9 mouse cellular contexts compared by ENCODE assay signal in the genomic region with DNA sequence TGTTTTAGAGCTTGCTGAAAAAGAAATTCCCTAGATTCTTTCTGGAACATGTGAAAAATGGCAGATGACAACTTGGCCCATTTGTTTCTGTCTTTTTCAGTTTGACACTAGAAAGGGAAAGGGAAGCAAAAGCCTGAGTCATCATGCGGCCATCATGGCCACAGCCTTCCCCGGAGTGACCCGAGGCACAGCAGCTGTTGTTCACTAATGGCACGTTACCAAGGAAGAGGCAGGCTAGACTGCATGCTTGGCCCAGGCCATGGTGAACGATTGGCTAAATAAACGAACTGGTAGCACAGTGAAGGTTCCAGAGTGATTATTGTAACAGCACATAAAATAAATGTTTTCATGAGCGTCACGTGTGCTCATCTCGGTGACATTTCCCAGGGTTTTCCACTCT.
DNase-seq lines count a peak whose midpoint lies in the region; ATAC-seq lines count a peak whose summit lies in the region.
"Had no signal": no experiment of that assay in that cellular context is flagged by ENCODE, and none has a peak within 500 bp of the region (broad histone marks: within the 10 kb centered on the region; RNA-seq: fewer than 3 reads in every experiment).

No protein-coding gene starts in this region.

- H3K9me3 ChIP-seq in kidney, embryonic 14.5 days (ENCODE audit: control insufficient read depth, low read length), result no peaks in the 10 kb centered on the region
- H3K9me3 ChIP-seq in hindbrain, embryonic 10.5 days, result no peaks in the 10 kb centered on the region

- H3K4me2 ChIP-seq in kidney, embryonic 14.5 days (replicated peaks; ENCODE audit: low read depth, low read length), result no peak overlapping the region

- H3K4me1 ChIP-seq in kidney, embryonic 14.5 days (ENCODE audit: control insufficient read depth, insufficient read depth, low read length), result peaks cover 5% of the 10 kb centered on the region; the same call in 1 of the 2 replicates
- H3K4me1 ChIP-seq in hindbrain, embryonic 10.5 days (replicated peaks), result peaks cover 26% of the 10 kb centered on the region

- H3K9ac ChIP-seq in kidney, embryonic 14.5 days (ENCODE audit: low read depth, low read length), result no peak overlapping the region
- H3K9ac ChIP-seq: forebrain, postnatal 0 days had no signal

- no peaks in the 10 kb centered on the region for H3K27me3 ChIP-seq in kidney, embryonic 14.5 days (ENCODE audit: control insufficient read depth, insufficient read depth, low read length)
- no peaks in the 10 kb centered on the region for H3K27me3 ChIP-seq in hindbrain, embryonic 10.5 days (ENCODE audit: insufficient read depth, poor library complexity, severe bottlenecking)

- DNase-seq in kidney, adult 8-10 months, result peak; percentile 9 to 13
- peak; percentile 62 for DNase-seq in adrenal gland, postnatal 14 days
- peak; percentile 37 to 63 for DNase-seq in heart, postnatal 14 days
- DNase-seq in lung, postnatal 25 days (ENCODE audit: low spot score), result peak; percentile 38
- no peak for DNase-seq in embryo, embryonic 11 days
- no peak for DNase-seq in hindbrain, embryonic 10.5 days (ENCODE audit: low spot score)
- no peak for DNase-seq in thymus, postnatal 0 days (ENCODE audit: low spot score)
- DNase-seq: forebrain, postnatal 0 days had no signal

- intact Hi-C loops in heart, postnatal 14 days (cut with DNase I), result no loop called here

- H3K4me3 ChIP-seq in kidney, embryonic 14.5 days (ENCODE audit: low read length), result no peak overlapping the region
- H3K4me3 ChIP-seq in hindbrain, embryonic 10.5 days, result no peak overlapping the region

- H3K36me3 ChIP-seq in kidney, embryonic 14.5 days (ENCODE audit: control insufficient read depth, insufficient read depth, low read length), result no peaks in the 10 kb centered on the region
- no peaks in the 10 kb centered on the region for H3K36me3 ChIP-seq in hindbrain, embryonic 10.5 days

- ATAC-seq in kidney, embryonic 14.5 days (ENCODE audit: low FRiP score, low TSS enrichment), result no peak
- ATAC-seq: forebrain, postnatal 0 days had no signal

- no peak overlapping the region for H3K27ac ChIP-seq in kidney, embryonic 14.5 days (ENCODE audit: low read depth, low read length)
- no peak overlapping the region for H3K27ac ChIP-seq in hindbrain, embryonic 10.5 days

- 64% methylated on average over 9 of the region's 9 CpGs for WGBS in kidney, embryonic 14.5 days
- WGBS in hindbrain, embryonic 10.5 days, result 85% methylated on average over 9 of the region's 9 CpGs

Comparison
In these comparisons a context has a peak if more than half of its experiments do, and no peak if none do; other contexts are left out.
1. DNase-seq: peak in kidney, adult 8-10 months (2 of 2), adrenal gland, postnatal 14 days (single experiment), heart, postnatal 14 days (2 of 2) and lung, postnatal 25 days (single experiment); none in embryo, embryonic 11 days (single experiment), hindbrain, embryonic 10.5 days (single experiment) and thymus, postnatal 0 days (single experiment).